Mouse (Mus musculus): Measurements from ENCODE around the gene Serpina11.
"Not testable (repeated sequence)": the region's sequence is repeated elsewhere in the genome, so short reads cannot be mapped to it uniquely, and the experiment has no call there.

Gene Serpina11

DNA sequence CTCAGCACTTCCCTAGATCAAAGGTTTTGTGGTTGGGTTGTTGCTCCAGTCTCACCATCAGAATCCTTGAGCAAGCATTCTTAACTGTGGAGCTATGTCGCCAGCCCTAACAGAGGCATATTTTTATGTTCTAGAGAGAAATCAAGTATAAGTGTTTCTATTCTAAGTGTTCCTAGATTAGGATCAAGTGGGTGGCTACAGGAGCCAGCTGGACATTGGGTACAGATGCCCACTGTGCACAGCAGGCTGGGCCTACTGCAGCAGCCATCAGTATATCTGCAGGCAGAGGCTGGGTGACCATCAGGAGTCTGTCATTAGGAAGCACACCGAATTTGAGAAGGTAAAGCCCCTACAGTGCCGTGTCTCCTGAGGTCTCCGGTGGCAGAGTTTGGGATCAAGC lies 18.7 kb downstream of the Serpina11 start:
- DNase-seq (ENCODE audit: low read depth, low spot score): no peak

GRCm38 (mm10) chr12:103969577-103970116 lies 20.1 kb downstream of the Serpina11 start:
- no peak for DNase-seq (ENCODE audit: low read depth, low spot score)

GRCm38 (mm10) chr12:103966761-103967160 lies 23.0 kb downstream of the Serpina11 start:
- DNase-seq (ENCODE audit: low read depth, low spot score): no peak

DNA sequence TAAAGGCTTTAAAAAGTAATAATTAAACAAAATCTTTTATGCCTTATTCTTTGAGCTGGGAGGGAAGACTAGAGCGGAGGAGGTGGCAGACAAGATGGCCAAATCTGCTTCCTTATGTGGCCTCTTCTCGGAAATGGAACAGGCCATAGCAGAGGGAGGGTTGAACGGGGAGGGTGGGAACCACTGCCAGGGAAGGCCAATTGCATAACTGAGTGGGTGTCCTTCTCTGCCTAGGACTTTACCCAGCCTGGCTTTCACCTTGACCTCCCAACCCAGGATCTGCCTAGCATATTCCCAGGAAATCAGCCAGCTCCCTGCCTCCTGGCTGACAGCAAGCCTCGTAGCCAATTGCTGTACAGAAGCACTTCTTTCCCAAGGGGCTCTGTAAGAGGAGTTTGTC lies 26.5 kb downstream of the Serpina11 start:
- DNase-seq (ENCODE audit: low read depth, low spot score): no peak

- no peak for DNase-seq (ENCODE audit: low read depth, low spot score)
Observed at GRCm38 (mm10) chr12:103962860-103963259, 26.9 kb downstream of the Serpina11 start.

DNA sequence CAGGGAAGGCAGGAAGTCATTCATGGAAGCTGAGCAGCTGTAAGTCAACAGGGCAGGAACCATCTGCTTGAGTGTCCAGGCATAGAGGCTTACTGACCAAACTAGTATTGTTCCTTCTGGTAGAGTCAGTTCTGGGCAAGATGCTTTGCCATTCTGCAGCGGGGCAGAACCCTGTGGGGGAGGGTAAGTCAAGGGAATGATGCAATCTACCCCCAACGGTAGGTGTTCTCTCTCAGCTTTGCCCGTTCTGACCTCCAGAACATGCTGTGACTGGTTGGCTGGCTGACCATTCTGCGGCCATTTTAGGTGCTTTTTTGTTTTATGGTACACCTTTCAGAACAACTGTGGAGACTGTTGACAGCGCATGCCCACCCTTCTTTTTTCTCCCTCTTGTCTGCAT lies 27.4 kb downstream of the Serpina11 start:
- no peak for DNase-seq (ENCODE audit: low read depth, low spot score)

DNA sequence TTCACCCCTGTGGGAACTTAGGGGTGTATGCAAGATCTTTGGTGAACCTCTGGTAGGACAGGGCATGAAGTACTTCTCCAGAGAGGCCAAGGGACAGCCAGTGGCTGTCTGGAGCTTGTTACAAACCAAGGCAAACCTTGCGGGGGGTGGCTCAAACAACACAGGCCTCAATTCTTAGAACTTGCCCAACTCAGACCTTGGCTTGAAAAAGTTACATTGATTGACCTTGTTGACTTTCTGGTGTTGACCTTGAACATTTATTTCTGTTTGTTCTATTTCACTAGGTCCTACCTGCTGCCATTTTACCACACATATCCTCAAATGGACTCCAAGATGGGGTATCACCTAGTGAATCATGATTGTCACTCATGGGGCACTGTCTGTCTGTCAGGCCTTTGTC lies 28.0 kb downstream of the Serpina11 start:
- no peak for DNase-seq (ENCODE audit: low read depth, low spot score)

DNA sequence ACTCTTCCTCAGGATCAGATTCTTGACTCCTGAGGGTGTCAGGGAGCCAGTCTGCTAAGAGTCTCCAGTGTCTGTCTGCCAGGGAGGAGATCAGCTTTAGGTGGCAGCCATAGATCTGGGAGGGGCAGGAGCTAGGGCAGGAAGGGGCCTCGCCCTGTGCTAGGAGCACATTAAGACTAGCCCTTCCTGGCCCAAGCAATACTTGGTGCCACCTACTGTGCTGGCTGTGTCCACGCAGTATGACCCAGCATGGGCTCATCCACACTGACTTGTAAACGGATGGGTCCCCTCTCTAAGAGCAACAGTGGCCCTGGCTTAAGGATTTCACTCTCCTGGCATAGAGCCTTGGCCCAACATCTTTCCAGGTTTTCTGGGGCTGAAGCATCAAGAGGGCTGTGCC lies 31.0 kb downstream of the Serpina11 start, which contains the start of gene Serpina1e:
Gene Serpina1e, minus strand, starts transcription at position 178 of the 400 bp plus-strand sequence.
- no peak for DNase-seq (ENCODE audit: low read depth, low spot score)

DNA sequence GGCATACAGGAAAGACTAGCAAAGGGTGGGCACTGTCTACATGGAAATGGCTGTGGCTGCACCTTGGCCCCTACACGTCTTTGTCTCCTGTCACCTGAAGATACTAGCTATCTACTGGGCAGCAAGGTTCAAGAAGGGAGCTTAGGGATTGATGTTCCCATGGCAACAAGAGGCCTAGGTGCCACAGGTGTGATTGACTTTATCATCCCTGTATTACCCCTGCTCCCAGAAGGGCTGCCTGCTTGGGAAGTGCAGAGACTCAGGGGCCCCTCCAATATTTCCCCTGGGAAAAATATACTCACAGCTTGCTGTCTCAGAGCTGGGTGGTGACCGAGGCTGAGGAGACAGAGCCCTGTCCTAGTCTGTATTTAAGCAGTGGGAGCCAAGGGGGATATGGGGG lies 33.2 kb downstream of the Serpina11 start:
- not testable (repeated sequence) for DNase-seq (ENCODE audit: low read depth, low spot score)

DNA sequence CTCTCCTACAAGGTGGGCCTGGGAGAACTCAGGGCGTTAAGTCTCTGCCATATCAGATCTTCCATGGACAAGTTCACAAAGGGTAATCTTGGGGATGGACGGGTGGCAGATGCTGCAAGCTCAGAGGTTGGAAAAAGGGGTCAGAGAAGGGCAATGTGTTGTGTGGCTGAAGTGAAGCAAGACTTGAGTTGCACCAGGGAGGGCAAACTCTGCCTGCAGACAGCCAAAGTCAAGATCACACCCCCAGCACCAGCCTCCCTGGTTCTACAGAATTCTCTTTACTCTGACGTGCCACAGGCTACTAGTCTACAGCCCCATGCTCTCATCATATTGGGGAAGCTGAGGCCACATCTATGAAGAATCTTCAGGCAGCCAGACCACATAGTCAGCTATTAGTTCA lies 36.8 kb downstream of the Serpina11 start:
- not testable (repeated sequence) for DNase-seq (ENCODE audit: low read depth, low spot score)

GRCm38 (mm10) chr12:103946243-103946642 lies 43.5 kb downstream of the Serpina11 start:
- DNase-seq (ENCODE audit: low read depth, low spot score): no peak

Data from brain, embryonic 18.5 days (tissue).